Mouse (Mus musculus) heart, postnatal 0 days (tissue): ENCODE measurements around the gene Ccnd3.

ENCODE experiments used
- CTCF ChIP-seq: IDR thresholded peaks from 2 replicates; pipeline ENCODE4 v1.5.1; 2016; ENCODE audit warnings: antibody characterized with exemption, control low read depth, low read depth
- EP300 ChIP-seq: IDR thresholded peaks from 2 replicates; pipeline ENCODE4 v1.6.1; 2016; ENCODE audit warnings: antibody characterized with exemption, low read depth

- no peak for TF ChIP-seq CTCF
- TF ChIP-seq EP300, result no peak
Measured at GRCm38 (mm10) chr17:47593854-47594182, 89.0 kb downstream of the Ccnd3 start.
